Mouse (Mus musculus): ENCODE data around the gene Slc43a1. TPM values are rescaled to one million over a fixed set of nuclear protein-coding genes. Genes with fewer than 3 reads are reported as not detected.

Slc43a1 gene
- total and polyA plus RNA-seq, 3 experiments: 4.4 to 12.7 (median 10.1) TPM

DNA sequence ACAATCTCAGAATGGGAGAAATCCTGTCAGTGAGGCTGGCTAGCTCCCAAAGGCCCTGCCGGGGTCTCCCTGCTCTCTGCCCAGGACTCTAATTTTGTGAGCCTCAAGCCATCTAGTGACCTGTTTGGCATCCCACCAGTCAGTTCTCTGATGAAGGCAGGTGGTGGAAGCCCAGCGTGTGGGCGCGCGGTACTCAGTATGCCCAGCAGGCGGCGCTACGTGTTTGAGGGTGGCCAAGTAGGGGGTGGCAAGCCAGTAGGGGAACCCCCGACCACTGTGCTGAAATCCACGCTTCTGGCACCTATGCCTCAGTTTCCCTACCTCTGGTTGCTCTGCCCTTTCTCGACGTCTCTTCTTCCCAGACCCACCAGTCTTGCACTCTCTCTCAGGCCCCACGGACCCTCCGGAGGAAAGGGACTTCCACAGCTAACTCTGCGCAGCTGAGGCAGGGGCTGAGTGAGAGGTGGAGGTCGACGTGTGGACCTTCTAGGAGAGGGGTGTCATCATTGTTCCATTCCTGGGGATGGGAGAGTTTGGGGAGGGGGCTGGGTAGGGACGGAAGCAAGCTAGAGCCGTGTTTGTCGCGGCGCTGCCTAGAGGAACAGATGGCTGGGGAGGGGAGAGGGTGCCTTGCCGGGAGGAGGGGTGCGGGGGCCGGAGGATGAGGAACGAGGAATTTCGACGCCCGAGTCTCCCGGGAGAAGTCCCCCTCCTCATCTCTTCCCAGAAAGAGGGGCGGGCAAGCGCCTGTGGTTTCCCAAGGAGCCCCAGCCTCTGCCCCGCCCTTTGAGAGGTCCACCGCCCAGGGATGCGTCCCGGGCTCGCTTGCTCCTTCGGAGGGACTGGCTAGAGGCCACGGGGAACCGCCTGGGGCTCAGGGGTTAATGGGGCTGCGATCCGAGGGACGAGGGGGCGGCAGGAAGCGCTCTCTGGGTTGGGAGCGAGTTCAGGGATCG lies 27.2 kb downstream of the Slc43a1 start:
- no peak for DNase-seq

DNA sequence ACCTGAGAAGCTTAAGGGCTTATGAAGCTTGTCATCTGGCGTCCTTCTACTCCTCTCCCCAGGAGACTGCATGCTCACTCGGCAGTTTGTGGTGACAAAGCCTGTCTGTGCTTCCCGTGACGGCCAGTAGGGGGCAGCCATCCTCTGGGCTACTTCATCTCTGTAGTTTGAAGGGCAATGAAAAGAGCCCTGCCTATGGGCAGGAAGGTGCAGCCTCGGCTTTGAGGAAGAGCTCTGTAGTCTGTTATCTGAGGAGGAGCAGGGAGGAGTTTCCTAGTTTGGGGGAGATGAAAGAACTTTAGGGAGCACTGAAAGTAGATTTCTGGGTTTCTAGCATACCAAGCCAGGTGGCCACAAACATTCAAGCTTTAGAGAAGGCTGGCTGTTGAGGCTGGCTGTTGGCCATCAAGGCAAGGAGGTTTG lies 29.9 kb downstream of the Slc43a1 start:
- DNase-seq: peak; percentile 64

DNA sequence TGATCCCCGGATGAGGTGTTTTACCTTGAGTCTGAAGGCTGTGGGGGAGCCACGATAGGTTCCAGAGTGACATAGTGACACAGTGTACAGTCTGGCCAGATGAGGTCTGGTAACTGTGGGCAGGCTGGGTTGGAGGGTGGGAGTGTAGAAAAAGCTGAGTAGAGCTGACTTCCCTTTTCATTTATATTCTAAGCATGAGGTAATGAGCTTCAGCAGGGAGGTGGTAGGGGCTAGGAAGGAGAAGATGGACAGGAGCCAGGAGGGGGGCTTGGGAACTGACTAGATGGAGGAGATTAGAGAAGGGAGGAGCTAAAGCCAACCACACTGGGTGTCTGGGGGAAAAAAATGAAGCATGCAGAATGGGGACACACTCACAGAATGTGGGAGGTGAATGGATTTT lies 30.3 kb downstream of the Slc43a1 start:
- DNase-seq: no peak

DNA sequence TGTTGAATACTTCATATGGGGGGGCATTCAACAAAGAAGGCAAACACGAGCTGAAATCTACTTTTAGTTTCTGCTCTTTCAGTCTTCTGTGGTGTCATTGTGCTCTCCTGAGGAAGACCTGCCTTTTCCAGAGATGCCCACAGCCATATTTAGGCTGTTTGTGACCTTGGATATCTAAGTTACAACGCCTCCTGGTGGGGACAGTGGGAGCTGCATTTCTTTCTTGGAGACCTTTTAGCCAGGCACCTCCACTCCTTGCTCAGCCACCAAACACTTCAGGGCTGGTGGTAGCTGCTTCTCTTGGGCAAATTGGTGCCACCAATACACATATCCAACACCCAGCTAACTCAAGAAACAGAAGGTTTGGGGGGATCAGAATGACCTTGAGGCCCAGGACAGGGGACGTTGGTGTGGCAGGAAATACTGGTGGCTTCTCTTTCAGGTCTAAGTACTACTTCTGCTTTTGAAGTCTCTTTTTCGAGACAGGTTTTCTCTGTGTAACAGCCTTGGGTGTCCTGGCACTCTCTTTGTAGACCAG lies 32.0 kb downstream of the Slc43a1 start:
- no peak for DNase-seq

DNA sequence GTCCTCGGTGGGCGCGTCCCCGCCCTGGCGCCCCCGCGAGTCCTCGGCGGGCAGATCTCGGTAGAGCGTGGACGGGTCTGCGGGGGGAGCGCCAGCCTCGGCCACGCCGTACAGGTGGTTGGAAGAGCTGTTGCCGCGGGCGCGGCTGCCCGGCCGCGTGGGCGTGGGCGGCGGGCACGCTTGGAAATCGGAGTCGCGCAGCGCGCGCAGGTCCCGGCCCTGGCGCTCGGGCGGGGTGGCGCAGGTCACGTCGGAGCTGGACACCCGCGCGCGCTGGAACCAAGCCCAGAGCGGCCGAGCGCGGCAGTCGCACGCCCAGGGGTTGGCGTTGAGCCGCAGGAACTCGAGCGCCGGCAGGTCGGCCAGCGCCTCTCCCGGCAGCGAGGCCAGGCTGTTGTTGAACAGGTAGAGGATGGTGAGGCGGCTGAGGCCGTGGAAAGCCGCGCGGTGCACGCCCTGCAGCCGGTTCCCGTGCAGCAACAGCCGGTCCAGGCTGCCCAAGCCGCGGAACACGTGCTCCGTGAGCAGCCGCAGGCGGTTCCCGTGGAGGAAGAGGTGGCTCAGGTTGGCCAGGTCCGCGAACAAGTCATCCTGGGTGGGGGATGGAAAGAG lies 33.6 kb downstream of the Slc43a1 start:
- DNase-seq: peak; percentile 80

DNA sequence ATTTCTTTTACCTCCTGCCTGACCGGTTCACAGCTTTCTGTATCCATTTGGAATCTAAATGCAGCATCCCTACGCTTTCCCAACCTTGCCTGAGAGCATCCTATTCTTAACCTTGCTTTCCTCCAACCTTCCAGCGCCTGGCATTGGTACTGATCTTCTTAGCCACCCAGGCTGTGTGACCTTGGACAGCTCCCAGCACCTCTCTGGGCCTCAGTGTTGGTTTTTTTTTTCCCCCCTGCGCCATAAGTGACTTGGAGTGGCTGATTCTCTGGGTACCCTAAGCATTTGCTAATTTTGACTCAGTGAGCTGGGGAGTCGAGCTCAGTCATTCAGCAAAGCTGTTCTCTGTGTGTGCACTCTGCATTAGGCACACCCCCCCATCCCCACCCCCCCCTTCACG lies 37.2 kb downstream of the Slc43a1 start:
- DNase-seq: no peak

DNA sequence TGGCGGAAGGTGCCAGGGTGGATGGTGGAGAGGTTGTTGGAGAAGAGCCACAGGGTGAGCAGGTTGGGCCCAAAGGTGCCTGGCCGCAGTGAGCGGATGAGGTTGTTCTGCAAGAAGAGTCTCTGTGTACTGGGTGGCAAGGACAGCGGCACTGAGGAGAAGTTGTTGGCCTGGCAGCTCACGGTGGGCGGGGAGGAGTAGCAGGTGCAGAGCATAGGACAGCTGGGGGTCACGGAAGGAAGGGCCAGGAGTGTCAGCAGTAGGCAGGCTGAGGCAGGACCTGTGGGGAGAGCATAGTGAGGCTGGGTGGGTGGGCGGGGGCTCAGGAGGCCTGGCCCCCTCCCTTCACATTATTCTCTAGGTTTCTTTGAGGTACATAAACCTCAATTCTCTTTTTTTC lies 41.9 kb downstream of the Slc43a1 start:
- DNase-seq: no peak

DNA sequence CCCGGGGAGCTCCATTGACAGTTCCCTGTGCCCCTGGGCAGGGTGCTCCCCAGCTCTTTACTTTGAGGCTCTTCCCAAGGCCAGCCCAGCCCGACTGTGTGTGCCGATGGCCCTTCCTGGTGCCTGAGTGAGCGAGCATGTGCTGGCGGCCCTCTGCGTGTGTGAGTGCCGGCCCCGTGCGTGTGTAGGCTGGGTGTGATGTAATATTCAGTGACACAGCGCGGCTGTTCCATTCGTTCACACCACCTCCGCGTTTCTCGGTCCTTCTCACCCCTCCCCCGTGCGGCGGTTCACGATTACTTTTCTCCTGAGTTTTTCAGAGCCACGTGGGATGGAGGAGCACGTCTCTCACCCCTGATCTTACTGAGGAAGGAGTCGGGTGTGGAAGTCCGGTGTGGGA lies 44.0 kb downstream of the Slc43a1 start:
- DNase-seq: peak; percentile 54

DNA sequence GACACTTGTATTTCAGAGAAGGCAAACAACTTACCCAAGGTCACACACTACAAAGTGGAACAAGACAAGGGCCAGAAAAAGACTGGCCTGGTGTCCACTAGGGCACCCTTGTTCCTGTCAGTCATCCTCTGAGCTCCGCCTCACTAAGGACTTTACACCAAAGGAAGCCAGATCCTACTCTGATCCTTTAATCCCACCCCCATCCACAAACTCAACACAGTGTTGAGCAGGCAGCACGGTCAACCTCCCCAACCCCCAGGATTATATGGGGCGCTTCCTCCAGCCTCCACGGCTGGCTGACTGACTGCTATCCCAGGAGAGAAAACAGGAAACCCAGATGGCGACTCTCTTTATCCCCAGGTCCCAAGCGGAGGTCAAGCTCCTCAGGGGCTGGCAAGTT lies 44.4 kb downstream of the Slc43a1 start:
- DNase-seq: no peak

DNA sequence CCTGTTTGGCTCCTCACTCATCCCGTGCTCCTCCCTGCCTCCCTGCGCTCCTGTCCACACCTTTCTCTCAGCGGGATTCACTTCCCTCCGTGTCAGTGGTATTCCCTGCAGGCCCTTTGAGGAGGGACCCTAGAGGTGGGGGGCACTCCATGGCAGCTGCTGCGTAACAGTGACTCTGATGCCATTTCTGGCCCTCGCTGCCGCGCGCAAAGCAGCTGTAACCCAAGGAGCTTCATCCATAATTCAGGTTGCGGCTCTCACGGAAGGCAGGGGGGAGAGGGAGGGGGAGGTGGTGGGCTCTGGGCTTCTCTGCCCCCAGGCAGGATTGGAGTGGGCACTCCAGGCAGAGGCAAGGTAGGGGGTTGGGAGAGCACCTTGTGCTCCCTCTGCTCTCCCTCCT lies 44.9 kb downstream of the Slc43a1 start:
- DNase-seq: no peak

DNA sequence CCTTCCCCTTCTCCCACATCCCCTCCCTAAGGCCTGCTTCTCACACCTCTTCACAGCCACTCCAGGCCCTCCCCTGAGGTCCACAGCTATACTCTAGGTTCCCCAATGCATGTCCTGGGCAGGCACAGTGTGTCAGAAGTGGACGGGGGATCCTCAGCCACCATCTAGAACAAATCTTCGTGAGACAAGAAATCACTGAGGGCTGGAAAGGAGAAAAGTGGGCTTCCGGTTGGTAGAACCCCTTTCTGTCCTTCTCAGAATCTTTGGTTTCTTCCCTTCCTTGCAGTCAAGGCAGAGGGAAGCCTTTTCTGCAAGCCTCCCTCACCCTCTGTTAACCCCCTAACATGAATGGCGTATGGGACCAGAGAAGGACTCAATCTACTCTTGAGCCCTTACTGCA lies 45.3 kb downstream of the Slc43a1 start:
- no peak for DNase-seq

DNA sequence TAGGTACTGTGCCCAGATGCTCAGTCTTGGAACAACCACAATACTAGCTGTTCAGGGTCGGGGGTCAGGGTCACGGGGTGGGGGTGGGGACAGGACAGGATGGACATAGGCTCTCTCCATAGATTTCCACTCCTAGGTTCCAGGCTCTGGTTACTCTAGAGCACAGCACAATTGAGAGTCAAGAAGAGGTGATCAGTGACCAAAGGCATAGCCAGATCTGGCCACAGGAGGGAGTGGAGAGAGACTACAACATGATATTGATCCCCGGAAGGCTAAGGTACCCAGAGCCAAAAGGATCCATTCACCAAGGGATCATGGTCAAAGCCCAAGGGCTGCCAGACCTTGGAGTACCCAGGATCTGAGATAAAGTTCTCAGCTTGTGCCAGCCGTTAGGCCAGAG lies 46.0 kb downstream of the Slc43a1 start:
- no peak for DNase-seq

DNA sequence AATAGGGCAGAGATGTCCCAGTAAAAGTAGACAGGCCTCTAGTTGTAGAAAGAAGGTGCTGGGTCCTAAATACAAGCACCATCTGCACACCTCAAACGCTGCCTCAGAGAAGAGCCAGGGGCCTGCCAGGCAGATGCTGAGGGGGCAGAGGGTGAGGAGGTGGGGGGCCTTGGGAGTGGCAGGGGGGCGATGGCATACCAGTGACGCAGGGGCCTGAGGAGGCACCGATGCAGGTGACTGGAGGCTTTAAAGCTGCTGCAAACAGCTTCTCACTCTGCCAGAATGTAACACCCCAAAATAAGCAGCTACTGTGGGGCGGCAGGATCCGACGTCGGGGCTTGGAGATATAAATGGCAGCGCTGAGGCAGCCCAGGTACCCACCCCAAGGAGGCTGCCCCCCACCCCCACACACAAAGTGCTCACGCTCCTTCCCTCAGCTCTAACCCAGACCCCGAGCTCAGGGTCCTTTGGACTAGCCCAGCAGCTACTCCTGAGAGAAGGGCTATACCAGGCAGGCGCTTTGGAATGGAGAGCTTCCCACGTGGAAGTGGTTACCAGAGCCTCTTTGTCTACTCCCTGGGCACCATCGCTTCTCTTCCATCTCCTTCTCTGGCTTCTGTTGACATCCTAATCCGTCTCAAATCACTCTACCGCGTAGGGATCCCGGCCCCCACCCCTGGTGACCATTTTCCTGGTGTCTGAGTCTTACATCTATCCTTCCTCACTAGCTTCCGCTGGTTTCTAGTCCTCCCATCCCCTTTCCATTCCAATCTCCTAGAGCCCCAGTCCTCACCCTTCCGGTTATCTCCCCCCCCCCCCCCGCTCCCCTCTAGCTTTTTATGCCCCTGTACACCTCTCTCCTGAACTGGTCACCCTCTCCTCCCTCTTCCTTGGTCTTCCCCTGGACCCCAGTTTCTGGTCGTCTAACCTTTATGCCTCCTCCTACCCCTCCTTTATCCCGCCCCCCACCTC lies 46.7 kb downstream of the Slc43a1 start:
- DNase-seq: no peak

DNA sequence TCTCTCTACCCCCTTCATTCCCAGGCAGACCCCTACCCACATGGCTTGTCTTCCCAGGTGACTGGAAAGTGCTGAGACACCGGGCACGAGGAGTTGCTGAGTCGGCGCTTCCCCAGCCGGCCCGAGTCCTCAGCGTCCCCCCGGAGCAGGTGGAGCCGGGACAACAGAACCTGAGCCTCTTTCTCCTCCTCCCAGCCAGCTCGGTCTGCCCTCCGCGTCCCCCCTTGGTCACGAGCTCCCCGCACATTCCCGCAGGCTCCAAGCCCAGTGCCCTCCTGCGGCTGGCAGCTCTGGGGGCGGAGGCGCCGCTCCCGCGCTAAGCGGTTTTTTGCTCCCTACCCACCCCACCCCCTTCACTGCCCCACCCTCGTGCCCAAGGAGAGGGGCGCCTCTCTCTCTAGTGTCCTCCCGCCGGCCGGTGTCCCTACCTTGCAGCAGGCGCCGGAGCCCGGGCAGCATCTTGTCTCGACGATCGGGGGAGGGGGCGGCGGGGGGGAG lies 47.6 kb downstream of the Slc43a1 start, which contains the start of gene Rtn4rl2:
Gene Rtn4rl2 (minus strand): TSS at position 477 of the 498 bp plus-strand sequence.
- DNase-seq: no peak

DNA sequence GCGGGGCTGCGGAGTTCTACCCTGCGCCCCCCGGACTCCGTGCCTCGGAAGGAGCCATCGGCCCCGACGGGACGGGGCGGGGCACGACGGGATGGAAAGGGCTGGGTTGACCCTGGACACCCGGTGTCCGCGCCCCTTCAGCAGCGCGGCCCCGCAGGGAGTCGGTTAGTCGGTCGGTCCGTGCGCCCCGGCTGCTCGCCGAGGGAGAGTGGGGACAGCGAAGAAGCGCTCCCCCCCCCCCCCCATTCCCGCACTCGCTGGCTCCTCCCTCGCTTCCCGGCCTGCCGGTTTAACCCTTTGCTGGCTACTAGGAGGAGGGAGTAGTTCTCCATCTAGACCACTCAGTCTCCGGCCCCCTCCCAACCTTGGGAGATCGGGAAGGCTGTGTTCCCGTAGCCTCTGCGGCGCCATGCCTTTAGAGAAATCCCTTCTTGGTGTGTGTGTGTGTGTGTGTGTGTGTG lies 48.2 kb downstream of the Slc43a1 start:
- DNase-seq: peak; percentile 38

DNA sequence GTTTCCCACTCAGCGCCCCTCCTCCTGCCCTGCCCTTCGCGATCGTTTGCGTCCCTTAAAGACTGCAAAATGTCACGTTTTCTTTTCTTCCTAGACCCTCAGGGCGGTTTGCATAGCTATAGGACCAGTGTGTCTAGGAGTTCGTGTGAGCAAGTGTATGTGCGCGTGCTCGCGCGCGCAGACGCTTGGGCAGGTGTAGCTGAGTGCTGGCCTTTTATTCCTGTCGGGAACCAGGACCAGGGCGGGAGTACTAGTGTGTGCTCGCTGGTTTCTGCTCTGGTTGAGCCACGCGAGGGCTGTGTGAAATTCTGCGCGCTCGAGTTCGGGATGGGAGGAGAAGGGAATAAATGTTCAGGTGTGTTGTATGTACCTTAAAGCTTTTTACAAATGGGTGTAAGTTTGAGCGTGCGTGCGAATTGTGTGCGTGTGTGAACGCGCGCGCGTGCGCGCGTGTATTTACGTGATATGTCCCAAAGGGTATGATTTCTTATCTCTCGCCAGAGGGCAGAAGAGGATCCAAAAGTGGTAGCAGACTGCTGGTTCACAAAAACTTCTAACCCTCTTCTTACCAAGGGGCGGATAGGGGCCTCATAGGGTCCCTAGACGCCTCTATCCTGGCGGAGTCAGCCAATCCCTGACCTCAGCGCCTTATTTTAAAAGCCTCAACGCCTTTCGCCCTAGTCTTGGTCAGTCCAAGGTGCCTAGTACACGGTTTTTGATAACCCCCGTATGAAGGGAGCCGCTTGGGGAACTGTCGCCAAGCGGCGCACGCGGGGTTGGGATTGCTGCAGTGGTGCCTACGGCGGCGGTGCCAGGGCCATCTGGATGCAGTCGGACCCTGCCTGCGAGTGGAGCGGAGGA lies 49.0 kb downstream of the Slc43a1 start:
- DNase-seq: peak; percentile 52

DNA sequence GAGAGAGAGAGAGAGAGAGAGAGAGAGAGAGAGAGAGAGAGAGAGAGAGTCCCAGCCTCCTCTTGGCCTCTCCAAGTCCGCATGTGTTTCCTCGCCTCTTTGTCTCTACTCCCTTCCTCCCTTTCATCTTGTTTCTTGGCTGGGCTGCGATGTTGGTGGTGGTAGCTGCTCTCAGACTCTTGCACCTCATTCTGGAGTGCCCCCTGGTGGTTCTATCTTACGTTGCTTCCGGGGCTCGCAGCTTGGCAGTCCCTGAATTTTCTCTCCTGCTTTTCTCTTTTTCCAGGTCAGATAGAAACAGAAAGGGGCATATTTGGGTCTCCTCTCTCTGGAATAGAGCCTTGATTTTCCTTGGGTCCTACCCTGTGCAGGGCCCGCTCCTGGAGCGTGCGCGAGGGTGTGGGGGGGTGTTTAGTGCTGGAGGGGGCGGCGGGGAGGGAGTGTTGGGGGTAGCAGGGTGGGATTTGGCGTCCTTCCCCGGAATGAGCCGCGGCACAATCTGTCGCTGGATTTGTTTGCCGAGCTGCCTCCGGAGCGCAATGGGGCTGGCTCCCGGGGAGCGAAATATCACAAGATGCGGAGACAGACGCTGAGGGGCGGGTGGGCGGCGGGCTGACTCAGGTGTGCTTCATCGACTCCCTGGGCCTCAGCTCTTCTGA lies 50.1 kb downstream of the Slc43a1 start:
- DNase-seq: peak; percentile 81

DNA sequence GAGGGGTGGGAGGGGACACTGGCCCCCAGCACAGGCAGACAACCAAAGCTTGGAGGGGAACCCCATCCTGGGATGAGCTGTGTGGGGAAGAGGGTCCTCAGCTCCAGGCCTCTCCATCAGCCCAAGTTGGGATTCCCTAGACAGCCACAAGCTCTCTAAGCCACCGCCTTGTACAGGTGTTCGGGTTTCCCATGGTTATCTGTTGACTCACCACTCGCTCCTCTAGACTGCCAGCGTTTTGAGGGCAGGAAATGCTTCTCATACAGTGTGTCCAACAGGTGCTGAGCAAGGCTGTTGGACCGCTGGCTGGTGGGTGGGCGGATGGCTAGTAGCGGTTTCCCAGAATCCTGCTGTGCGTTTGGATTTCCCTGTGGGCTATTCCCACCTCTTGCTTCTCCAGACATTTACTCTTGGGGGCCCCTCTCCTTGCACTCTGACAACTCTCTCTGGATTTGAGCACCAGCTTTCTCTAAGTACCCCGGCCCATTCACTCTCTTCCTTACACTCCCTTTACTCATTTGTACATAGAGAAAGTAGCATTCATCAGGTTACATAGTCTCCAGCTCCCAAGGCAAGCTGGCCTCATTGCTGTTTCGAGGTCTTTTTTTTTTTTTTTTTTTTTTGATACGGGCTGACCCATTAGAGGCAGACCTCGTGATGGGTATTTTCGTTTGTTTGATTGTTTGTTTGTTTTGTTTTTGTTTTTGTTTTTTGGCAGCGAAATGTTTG lies 50.8 kb downstream of the Slc43a1 start:
- no peak for DNase-seq

DNA sequence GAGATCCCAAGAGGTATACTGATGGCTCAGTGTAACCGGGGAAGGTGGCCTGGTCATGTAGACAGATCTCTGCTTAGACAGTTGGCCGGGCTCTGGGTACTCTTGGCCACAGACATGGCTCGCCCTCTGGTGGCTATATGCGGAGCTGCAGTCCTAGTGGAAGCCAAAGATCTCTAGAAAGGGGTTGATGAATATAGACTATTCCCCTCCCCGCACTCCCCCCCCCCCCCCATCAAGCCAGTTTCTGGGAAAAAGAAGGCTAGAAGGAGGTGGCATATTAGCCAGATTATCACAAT lies 51.3 kb downstream of the Slc43a1 start:
- DNase-seq: peak; percentile 80

DNA sequence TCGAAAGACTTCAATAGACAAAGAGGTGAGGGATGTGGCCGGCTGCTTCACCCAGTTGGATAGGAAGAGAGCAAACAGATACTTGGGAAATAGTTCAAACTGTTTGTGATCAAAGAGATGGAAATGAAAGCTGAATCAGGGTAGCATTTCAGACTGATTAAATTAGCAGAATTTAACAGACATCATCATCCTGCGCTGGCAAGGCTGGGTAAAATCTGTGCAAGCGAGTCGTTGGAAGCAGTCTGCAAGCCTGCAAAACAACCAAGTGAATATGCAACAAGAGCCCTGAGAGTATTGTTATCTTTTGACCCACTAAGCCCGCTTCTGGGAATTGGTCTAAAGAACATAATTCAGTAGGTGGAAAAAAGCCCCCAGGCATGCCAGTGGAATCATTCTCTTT lies 54.7 kb downstream of the Slc43a1 start:
- DNase-seq: no peak

Data from adrenal gland, adult 2 months (tissue).